Mouse (Mus musculus): ENCODE data around the gene Cldn5.

Cldn5 gene

GRCm38 (mm10) chr16:18776556-18777100, at the start of gene Cldn5:
Gene Cldn5 (plus strand): TSS chr16:18776847.
- DNase-seq (ENCODE audit: low spot score): no peak

GRCm38 (mm10) chr16:18727536-18728499, 48.8 kb upstream of the Cldn5 start:
- DNase-seq (ENCODE audit: low spot score): no peak

GRCm38 (mm10) chr16:18729185-18729584, 47.5 kb upstream of the Cldn5 start:
- peak; percentile 45 for DNase-seq (ENCODE audit: low spot score)

GRCm38 (mm10) chr16:18730640-18731039, 46.0 kb upstream of the Cldn5 start:
- no peak for DNase-seq (ENCODE audit: low spot score)

- no peak for DNase-seq (ENCODE audit: low spot score)
These were observed 43.3 kb upstream of the Cldn5 start for GRCm38 (mm10) chr16:18733100-18733956.

- no peak for DNase-seq (ENCODE audit: low spot score)
These were observed 38.3 kb upstream of the Cldn5 start for GRCm38 (mm10) chr16:18738303-18738702.

- no peak for DNase-seq (ENCODE audit: low spot score)
These were observed 30.2 kb upstream of the Cldn5 start for GRCm38 (mm10) chr16:18746268-18747122.

- DNase-seq (ENCODE audit: low spot score): no peak
These were observed 25.5 kb upstream of the Cldn5 start for GRCm38 (mm10) chr16:18751101-18751500.

GRCm38 (mm10) chr16:18751885-18752499, 24.7 kb upstream of the Cldn5 start:
- DNase-seq (ENCODE audit: low spot score): no peak

GRCm38 (mm10) chr16:18761734-18762133, 14.9 kb upstream of the Cldn5 start:
- no peak for DNase-seq (ENCODE audit: low spot score)

GRCm38 (mm10) chr16:18762960-18763359, 13.7 kb upstream of the Cldn5 start:
- no peak for DNase-seq (ENCODE audit: low spot score)

GRCm38 (mm10) chr16:18766390-18766789, 10.3 kb upstream of the Cldn5 start:
- DNase-seq (ENCODE audit: low spot score): no peak

GRCm38 (mm10) chr16:18769501-18769900, 7.1 kb upstream of the Cldn5 start:
- no peak for DNase-seq (ENCODE audit: low spot score)

- DNase-seq (ENCODE audit: low spot score): no peak
These were observed 2.7 kb upstream of the Cldn5 start for GRCm38 (mm10) chr16:18773936-18774335.

GRCm38 (mm10) chr16:18775621-18776555, 759 bp upstream of the Cldn5 start:
- DNase-seq (ENCODE audit: low spot score): no peak

- DNase-seq (ENCODE audit: low spot score): no peak
These were observed 744 bp downstream of the Cldn5 start for GRCm38 (mm10) chr16:18777101-18778080.

GRCm38 (mm10) chr16:18778461-18778860, 1.8 kb downstream of the Cldn5 start:
- DNase-seq (ENCODE audit: low spot score): no peak

- DNase-seq (ENCODE audit: low spot score): no peak
These were observed 5.2 kb downstream of the Cldn5 start for GRCm38 (mm10) chr16:18781810-18782209.

GRCm38 (mm10) chr16:18785025-18785424, 8.4 kb downstream of the Cldn5 start:
- no peak for DNase-seq (ENCODE audit: low spot score)
